Mouse (Mus musculus): Measurements from ENCODE around the gene Ctc1. TPM values are rescaled to one million over a fixed set of nuclear protein-coding genes. Genes with fewer than 3 reads are reported as not detected.

Gene Ctc1
- polyA plus RNA-seq, 2 experiments = 44.6 to 76.4 TPM

DNA sequence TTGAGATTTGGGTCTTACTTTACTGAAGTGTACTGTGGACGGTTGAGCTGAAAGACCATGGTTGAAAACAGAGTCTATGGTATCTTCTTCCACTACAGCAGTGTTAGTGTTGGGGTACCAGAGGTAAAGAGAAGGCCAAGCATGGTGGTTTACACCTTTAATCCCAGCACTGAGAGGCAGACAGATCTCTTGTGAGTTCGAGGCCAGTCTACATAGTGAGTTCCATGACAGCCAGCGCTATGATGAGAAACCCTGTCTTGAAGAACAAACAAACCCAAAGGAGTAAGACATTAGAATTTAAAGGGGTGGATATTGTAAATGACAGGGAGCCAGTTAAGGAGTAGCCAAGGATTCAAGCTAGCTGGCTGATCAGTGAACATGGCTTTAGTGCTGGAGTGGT lies 1.0 kb downstream of the Ctc1 start:
- ATAC-seq (ENCODE audit: low FRiP score, low read depth) (no peak), DNase-seq (ENCODE audit: low spot score) (no peak)
- Histone ChIP-seq H3K4me1 (ENCODE audit: control insufficient read depth, insufficient read depth, low read length) (peaks cover 8% of the 10 kb centered on the region), H3K9ac (ENCODE audit: low read depth, low read length, severe bottlenecking) (peak overlapping the region; percentile 86), H3K9me3 (ENCODE audit: control insufficient read depth, low read length) (no peaks in the 10 kb centered on the region), H3K36me3 (ENCODE audit: control insufficient read depth, insufficient read depth, low read length) (peaks cover 10% of the 10 kb centered on the region), H3K4me3 (replicated peaks; ENCODE audit: low read length) (peak overlapping the region; percentile 54), H3K27ac (replicated peaks; ENCODE audit: low read depth, low read length) (peak overlapping the region; percentile 88), H3K4me2 (replicated peaks; ENCODE audit: low read depth, low read length, severe bottlenecking) (peak overlapping the region; percentile 69), H3K27me3 (ENCODE audit: control insufficient read depth, insufficient read depth, low read length) (no peaks in the 10 kb centered on the region)
- WGBS = 69% methylated on average over 3 of the region's 3 CpGs
- TF ChIP-seq POLR2A (IDR thresholded peaks at IDR 0.05; ENCODE audit: borderline replicate concordance, extremely low read depth, insufficient read depth, insufficient read length) = no peak

DNA sequence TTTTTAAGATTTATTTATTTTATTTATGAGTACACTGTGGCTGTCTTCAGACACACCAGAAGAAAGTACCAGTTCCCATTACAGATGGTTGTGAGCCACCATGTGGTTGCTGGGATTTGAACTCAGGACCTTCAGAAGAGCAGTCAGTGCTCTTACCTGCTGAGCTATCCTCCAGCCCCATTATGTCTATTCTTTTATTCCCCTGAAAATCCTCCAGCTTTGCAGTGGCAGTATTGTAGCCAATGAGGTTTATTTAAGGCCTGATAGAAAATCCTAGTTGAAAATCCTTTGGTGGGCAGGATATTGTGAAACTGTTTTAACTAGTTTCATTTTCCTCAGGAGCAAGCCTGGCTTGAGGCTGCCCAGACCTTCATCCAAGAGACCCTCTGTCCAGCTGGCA lies 5.0 kb downstream of the Ctc1 start:
- no peak for ATAC-seq (ENCODE audit: low FRiP score, low read depth)
- H3K4me1 ChIP-seq (ENCODE audit: control insufficient read depth, insufficient read depth, low read length) = peaks cover 8% of the 10 kb centered on the region
- no peak overlapping the region for H3K4me2 ChIP-seq (replicated peaks; ENCODE audit: low read depth, low read length, severe bottlenecking)
- H3K27ac ChIP-seq (replicated peaks; ENCODE audit: low read depth, low read length) = no peak overlapping the region
- no peak overlapping the region for H3K4me3 ChIP-seq (replicated peaks; ENCODE audit: low read length)
- TF ChIP-seq POLR2A (IDR thresholded peaks at IDR 0.05; ENCODE audit: borderline replicate concordance, extremely low read depth, insufficient read depth, insufficient read length) = no peak
- peaks cover 49% of the 10 kb centered on the region for H3K36me3 ChIP-seq (ENCODE audit: control insufficient read depth, insufficient read depth, low read length)
- no peaks in the 10 kb centered on the region for H3K27me3 ChIP-seq (ENCODE audit: control insufficient read depth, insufficient read depth, low read length)
- H3K9ac ChIP-seq (ENCODE audit: low read depth, low read length, severe bottlenecking) = no peak overlapping the region
- DNase-seq (ENCODE audit: low spot score) = no peak
- H3K9me3 ChIP-seq (ENCODE audit: control insufficient read depth, low read length) = no peaks in the 10 kb centered on the region

DNA sequence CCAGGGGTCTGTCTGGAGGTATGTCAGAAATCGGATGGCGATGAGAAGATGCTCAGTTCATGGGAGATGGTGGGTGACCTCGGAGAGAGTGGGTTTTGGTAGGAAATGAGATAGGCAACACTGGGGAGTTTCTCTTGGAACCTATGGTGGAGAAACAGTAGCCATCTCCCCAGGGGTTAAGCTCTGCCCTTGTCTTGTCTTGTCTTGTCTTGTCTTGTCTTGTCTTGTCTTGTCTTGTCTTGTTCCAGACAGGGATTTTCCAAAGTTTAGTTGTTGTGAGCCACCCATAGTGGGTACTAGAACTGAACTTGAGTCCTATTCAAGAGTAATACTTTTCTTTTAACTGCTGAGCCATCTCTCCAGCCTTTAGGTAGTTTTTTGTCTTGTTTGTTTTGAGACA lies 10.9 kb downstream of the Ctc1 start:
- ATAC-seq (ENCODE audit: low FRiP score, low read depth) = no peak
- WGBS = 96% methylated on average over 3 of the region's 3 CpGs
- H3K36me3 ChIP-seq (ENCODE audit: control insufficient read depth, insufficient read depth, low read length) = peaks cover 99% of the 10 kb centered on the region

DNA sequence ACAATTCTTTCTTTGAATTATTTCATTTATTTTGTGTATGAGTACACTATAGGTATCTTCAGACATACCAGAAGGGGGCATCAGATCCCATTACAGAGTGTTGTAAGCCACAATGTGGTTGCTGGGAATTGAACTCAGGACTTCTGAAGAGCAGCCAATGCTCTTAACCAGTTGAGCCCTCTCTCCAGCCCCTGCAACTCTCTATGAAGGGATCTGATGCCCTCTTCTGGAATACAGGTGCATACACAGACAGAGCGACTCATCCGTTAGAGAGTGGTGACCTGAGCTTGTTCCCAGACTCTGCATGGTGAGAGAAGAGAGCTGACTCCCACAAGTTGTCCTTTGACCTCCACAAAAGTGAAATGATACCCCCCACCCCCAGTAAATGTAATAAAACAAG lies 13.1 kb downstream of the Ctc1 start:
- Histone ChIP-seq H3K4me1 (ENCODE audit: control insufficient read depth, insufficient read depth, low read length) (no peaks in the 10 kb centered on the region), H3K4me3 (replicated peaks; ENCODE audit: low read length) (no peak overlapping the region), H3K27ac (replicated peaks; ENCODE audit: low read depth, low read length) (no peak overlapping the region), H3K9ac (ENCODE audit: low read depth, low read length, severe bottlenecking) (no peak overlapping the region), H3K4me2 (replicated peaks; ENCODE audit: low read depth, low read length, severe bottlenecking) (no peak overlapping the region), H3K9me3 (ENCODE audit: control insufficient read depth, low read length) (no peaks in the 10 kb centered on the region), H3K36me3 (ENCODE audit: control insufficient read depth, insufficient read depth, low read length) (peaks cover 97% of the 10 kb centered on the region), H3K27me3 (ENCODE audit: control insufficient read depth, insufficient read depth, low read length) (no peaks in the 10 kb centered on the region)
- DNase-seq (ENCODE audit: low spot score) = no peak
- WGBS = 79% methylated on average over 2 of the region's 2 CpGs
- no peak for TF ChIP-seq POLR2A (IDR thresholded peaks at IDR 0.05; ENCODE audit: borderline replicate concordance, extremely low read depth, insufficient read depth, insufficient read length)
- no peak for ATAC-seq (ENCODE audit: low FRiP score, low read depth)

More for the DNA sequence above, 10.9 kb downstream of the Ctc1 start:
- no peak overlapping the region for H3K9ac ChIP-seq (ENCODE audit: low read depth, low read length, severe bottlenecking)
- H3K27ac ChIP-seq (replicated peaks; ENCODE audit: low read depth, low read length) = no peak overlapping the region
- no peaks in the 10 kb centered on the region for H3K27me3 ChIP-seq (ENCODE audit: control insufficient read depth, insufficient read depth, low read length)
- H3K9me3 ChIP-seq (ENCODE audit: control insufficient read depth, low read length) = no peaks in the 10 kb centered on the region
- no peak overlapping the region for H3K4me3 ChIP-seq (replicated peaks; ENCODE audit: low read length)
- H3K4me1 ChIP-seq (ENCODE audit: control insufficient read depth, insufficient read depth, low read length) = no peaks in the 10 kb centered on the region
- DNase-seq (ENCODE audit: low spot score) = no peak
- H3K4me2 ChIP-seq (replicated peaks; ENCODE audit: low read depth, low read length, severe bottlenecking) = no peak overlapping the region
- TF ChIP-seq POLR2A (IDR thresholded peaks at IDR 0.05; ENCODE audit: borderline replicate concordance, extremely low read depth, insufficient read depth, insufficient read length) = no peak

DNA sequence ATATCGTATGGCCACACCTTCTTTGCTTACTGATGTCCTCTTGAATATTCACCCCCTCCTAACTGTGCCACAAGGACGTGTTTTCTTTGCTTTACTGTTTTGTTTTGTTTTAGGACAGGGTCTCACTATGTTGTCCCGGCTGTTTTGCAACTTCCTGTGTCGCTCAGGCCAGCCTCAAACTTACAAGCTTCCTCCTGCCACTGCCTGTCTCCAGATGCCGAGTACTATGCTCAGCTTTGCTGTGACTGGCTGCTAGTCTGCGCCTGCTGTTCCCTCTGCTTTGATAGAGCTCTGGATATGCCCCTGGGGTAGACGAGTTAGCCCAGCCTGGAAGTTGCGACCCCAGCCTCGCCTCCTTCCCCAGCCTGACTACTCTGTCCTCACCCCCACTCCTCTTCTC lies 17.8 kb downstream of the Ctc1 start:
- Histone ChIP-seq H3K27me3 (ENCODE audit: control insufficient read depth, insufficient read depth, low read length) (no peaks in the 10 kb centered on the region), H3K4me2 (replicated peaks; ENCODE audit: low read depth, low read length, severe bottlenecking) (no peak overlapping the region), H3K36me3 (ENCODE audit: control insufficient read depth, insufficient read depth, low read length) (peaks cover 77% of the 10 kb centered on the region), H3K9me3 (ENCODE audit: control insufficient read depth, low read length) (no peaks in the 10 kb centered on the region), H3K27ac (replicated peaks; ENCODE audit: low read depth, low read length) (no peak overlapping the region), H3K9ac (ENCODE audit: low read depth, low read length, severe bottlenecking) (no peak overlapping the region), H3K4me3 (replicated peaks; ENCODE audit: low read length) (no peak overlapping the region), H3K4me1 (ENCODE audit: control insufficient read depth, insufficient read depth, low read length) (peaks cover 14% of the 10 kb centered on the region)
- no peak for DNase-seq (ENCODE audit: low spot score)
- 70% methylated on average over 9 of the region's 9 CpGs for WGBS
- no peak for ATAC-seq (ENCODE audit: low FRiP score, low read depth)
- no peak for TF ChIP-seq POLR2A (IDR thresholded peaks at IDR 0.05; ENCODE audit: borderline replicate concordance, extremely low read depth, insufficient read depth, insufficient read length)

DNA sequence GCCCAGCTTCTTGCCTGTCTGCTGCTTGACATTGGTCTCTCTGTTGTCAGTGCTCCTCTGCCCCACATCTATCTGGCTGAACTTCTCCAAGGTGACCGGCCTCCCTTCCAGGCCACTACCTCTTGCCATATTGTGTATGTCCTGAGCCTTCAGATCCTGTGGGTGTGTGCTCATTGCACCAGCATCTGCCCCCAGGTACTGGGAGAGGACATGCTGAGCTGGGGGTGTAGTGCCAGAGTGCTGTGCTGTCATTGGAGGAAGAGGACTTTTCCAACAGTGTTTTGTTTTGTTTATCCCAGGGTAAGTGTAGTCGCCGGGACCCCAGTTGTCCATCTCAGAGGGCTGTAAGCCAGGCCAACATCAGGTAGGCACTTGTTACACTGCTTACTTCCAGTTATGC lies 18.9 kb downstream of the Ctc1 start:
- Histone ChIP-seq H3K27ac (replicated peaks; ENCODE audit: low read depth, low read length) (no peak overlapping the region), H3K4me1 (ENCODE audit: control insufficient read depth, insufficient read depth, low read length) (peaks cover 23% of the 10 kb centered on the region), H3K9me3 (ENCODE audit: control insufficient read depth, low read length) (no peaks in the 10 kb centered on the region), H3K4me2 (replicated peaks; ENCODE audit: low read depth, low read length, severe bottlenecking) (no peak overlapping the region), H3K36me3 (ENCODE audit: control insufficient read depth, insufficient read depth, low read length) (peaks cover 66% of the 10 kb centered on the region), H3K4me3 (replicated peaks; ENCODE audit: low read length) (no peak overlapping the region), H3K9ac (ENCODE audit: low read depth, low read length, severe bottlenecking) (no peak overlapping the region), H3K27me3 (ENCODE audit: control insufficient read depth, insufficient read depth, low read length) (no peaks in the 10 kb centered on the region)
- no peak for TF ChIP-seq POLR2A (IDR thresholded peaks at IDR 0.05; ENCODE audit: borderline replicate concordance, extremely low read depth, insufficient read depth, insufficient read length)
- no peak for DNase-seq (ENCODE audit: low spot score)
- ATAC-seq (ENCODE audit: low FRiP score, low read depth) = no peak
- 90% methylated on average over 3 of the region's 3 CpGs for WGBS

Data from limb, embryonic 14.5 days (tissue).